Mouse (Mus musculus): ENCODE results near the gene Ribc2. TPM values are rescaled to one million over a fixed set of nuclear protein-coding genes. Genes with fewer than 3 reads are reported as not detected.

The Ribc2 gene
- polyA plus RNA-seq, 1 experiment from 2014 or later: 0.83 TPM

DNA sequence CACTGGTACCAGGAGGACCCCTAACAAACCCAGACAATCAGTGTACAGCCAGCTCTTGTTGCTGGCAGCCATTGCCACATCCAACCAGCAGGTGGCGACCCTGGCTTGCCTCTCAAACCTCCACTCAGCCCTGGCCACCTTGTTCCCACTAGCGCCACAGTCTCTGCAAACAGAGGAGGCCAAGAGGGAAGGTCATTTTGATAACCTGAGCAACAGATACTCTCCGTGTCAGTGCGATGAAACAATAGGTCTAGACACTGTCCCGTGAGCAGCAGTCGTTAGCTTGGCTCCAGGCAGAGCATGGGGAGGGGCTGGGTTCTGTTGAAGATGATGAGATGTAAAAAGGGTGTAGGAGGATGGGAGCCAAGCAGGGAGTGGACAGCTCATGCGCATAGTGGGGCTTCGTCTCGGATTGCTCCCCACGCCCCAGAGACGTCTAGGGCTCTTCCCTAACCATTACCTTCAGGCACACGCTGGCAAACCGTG is 19.6 kb downstream of the Ribc2 start:
- Histone ChIP-seq H3K4me2 (ENCODE audit: low read depth, low read length) (no peak overlapping the region), H3K27ac (ENCODE audit: low read depth, low read length) (no peak overlapping the region), H3K9ac (replicated peaks; ENCODE audit: low read depth, low read length) (no peak overlapping the region), H3K27me3 (ENCODE audit: control insufficient read depth, insufficient read depth, low read length) (no peaks in the 10 kb centered on the region), H3K4me3 (ENCODE audit: low read depth, low read length) (no peak overlapping the region), H3K4me1 (ENCODE audit: control insufficient read depth, insufficient read depth, low read length) (no peaks in the 10 kb centered on the region), H3K36me3 (ENCODE audit: control insufficient read depth, insufficient read depth, low read length) (no peaks in the 10 kb centered on the region), H3K9me3 (ENCODE audit: control insufficient read depth, low read length) (no peaks in the 10 kb centered on the region)
- ATAC-seq (ENCODE audit: low read depth): peak; percentile 66
- WGBS: 30% methylated on average over 13 of the region's 13 CpGs

DNA sequence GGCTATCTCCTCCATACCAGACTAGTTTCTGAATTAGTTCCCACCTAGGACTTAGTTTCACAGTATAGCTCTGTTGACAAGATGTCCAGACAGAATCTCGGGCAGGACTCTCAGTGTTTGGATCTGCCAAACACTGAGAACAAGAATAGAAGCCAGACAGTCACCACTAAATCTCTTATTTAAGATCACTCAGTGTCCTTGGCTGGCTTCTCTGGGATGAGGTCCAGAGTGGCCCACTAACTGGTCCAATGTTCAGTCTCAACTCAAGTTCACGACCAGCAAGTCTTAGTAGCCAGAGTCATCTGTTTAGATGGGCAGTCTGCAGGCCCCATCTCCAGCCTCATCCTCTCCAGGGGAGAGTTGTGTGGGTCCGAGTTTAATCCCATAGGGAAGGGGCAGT is 20.7 kb downstream of the Ribc2 start:
- Histone ChIP-seq H3K27me3 (ENCODE audit: control insufficient read depth, insufficient read depth, low read length) (no peaks in the 10 kb centered on the region), H3K9ac (replicated peaks; ENCODE audit: low read depth, low read length) (no peak overlapping the region), H3K36me3 (ENCODE audit: control insufficient read depth, insufficient read depth, low read length) (no peaks in the 10 kb centered on the region), H3K4me2 (ENCODE audit: low read depth, low read length) (no peak overlapping the region), H3K27ac (ENCODE audit: low read depth, low read length) (no peak overlapping the region), H3K4me1 (ENCODE audit: control insufficient read depth, insufficient read depth, low read length) (no peaks in the 10 kb centered on the region), H3K9me3 (ENCODE audit: control insufficient read depth, low read length) (no peaks in the 10 kb centered on the region), H3K4me3 (ENCODE audit: low read depth, low read length) (no peak overlapping the region)
- WGBS: 76% methylated on average over 3 of the region's 3 CpGs
- no peak for ATAC-seq (ENCODE audit: low read depth)

DNA sequence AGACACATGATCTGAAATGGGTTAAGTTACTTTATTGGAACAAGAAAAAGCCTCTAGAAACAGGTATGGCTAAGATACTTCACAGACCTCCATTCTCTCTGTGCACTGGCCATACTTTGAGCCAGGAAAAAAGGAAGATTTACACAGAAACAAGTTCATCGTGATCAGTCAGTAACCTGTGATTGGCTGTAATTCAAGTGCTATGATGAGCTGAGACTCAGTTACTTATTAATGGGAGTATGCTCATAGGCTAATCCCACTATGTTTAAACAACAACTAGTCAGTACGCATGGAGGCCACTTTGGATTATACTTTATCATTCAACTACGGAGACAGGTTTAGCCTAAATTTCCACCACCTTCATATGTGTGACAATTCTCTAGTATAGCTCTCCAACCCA is 22.2 kb downstream of the Ribc2 start:
- H3K9ac ChIP-seq (replicated peaks; ENCODE audit: low read depth, low read length): no peak overlapping the region
- no peak for ATAC-seq (ENCODE audit: low read depth)
- WGBS: 94% methylated on average over 3 of the region's 3 CpGs
- no peak overlapping the region for H3K27ac ChIP-seq (ENCODE audit: low read depth, low read length)
- H3K4me1 ChIP-seq (ENCODE audit: control insufficient read depth, insufficient read depth, low read length): no peaks in the 10 kb centered on the region
- no peaks in the 10 kb centered on the region for H3K27me3 ChIP-seq (ENCODE audit: control insufficient read depth, insufficient read depth, low read length)
- no peak overlapping the region for H3K4me2 ChIP-seq (ENCODE audit: low read depth, low read length)
- H3K4me3 ChIP-seq (ENCODE audit: low read depth, low read length): no peak overlapping the region
- H3K36me3 ChIP-seq (ENCODE audit: control insufficient read depth, insufficient read depth, low read length): no peaks in the 10 kb centered on the region
- H3K9me3 ChIP-seq (ENCODE audit: control insufficient read depth, low read length): no peaks in the 10 kb centered on the region

DNA sequence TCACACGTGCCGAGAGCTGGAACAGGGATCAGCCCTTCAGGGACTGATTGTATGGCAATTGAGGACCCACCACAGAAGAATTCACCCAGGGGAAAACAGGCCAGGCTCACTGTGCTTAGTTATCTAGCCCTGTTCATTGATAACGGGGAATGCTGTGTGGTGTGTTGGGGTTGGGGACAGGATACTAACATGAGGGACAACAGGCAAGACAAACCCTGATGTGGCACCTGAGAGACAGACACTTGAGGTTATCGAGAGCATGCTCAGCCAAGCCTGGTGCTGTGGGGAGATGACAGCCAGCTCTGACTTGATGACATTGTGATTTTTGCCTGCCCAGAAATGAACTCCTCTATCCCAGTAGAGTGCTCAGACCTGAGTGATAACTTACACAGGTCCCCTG is 24.3 kb downstream of the Ribc2 start:
- Histone ChIP-seq H3K4me2 (ENCODE audit: low read depth, low read length) (no peak overlapping the region), H3K27me3 (ENCODE audit: control insufficient read depth, insufficient read depth, low read length) (no peaks in the 10 kb centered on the region), H3K4me1 (ENCODE audit: control insufficient read depth, insufficient read depth, low read length) (no peaks in the 10 kb centered on the region), H3K27ac (ENCODE audit: low read depth, low read length) (no peak overlapping the region), H3K9ac (replicated peaks; ENCODE audit: low read depth, low read length) (no peak overlapping the region), H3K36me3 (ENCODE audit: control insufficient read depth, insufficient read depth, low read length) (no peaks in the 10 kb centered on the region), H3K9me3 (ENCODE audit: control insufficient read depth, low read length) (no peaks in the 10 kb centered on the region), H3K4me3 (ENCODE audit: low read depth, low read length) (no peak overlapping the region)
- WGBS: 61% methylated on average over 4 of the region's 4 CpGs
- no peak for ATAC-seq (ENCODE audit: low read depth)

- Histone ChIP-seq H3K4me1 (ENCODE audit: control insufficient read depth, insufficient read depth, low read length) (no peaks in the 10 kb centered on the region), H3K4me2 (ENCODE audit: low read depth, low read length) (no peak overlapping the region), H3K4me3 (ENCODE audit: low read depth, low read length) (no peak overlapping the region), H3K9ac (replicated peaks; ENCODE audit: low read depth, low read length) (no peak overlapping the region), H3K36me3 (ENCODE audit: control insufficient read depth, insufficient read depth, low read length) (no peaks in the 10 kb centered on the region), H3K27me3 (ENCODE audit: control insufficient read depth, insufficient read depth, low read length) (no peaks in the 10 kb centered on the region), H3K9me3 (ENCODE audit: control insufficient read depth, low read length) (no peaks in the 10 kb centered on the region), H3K27ac (ENCODE audit: low read depth, low read length) (no peak overlapping the region)
- ATAC-seq (ENCODE audit: low read depth): no peak
Observed at GRCm38 (mm10) chr15:85161416-85161815, 29.5 kb downstream of the Ribc2 start.

DNA sequence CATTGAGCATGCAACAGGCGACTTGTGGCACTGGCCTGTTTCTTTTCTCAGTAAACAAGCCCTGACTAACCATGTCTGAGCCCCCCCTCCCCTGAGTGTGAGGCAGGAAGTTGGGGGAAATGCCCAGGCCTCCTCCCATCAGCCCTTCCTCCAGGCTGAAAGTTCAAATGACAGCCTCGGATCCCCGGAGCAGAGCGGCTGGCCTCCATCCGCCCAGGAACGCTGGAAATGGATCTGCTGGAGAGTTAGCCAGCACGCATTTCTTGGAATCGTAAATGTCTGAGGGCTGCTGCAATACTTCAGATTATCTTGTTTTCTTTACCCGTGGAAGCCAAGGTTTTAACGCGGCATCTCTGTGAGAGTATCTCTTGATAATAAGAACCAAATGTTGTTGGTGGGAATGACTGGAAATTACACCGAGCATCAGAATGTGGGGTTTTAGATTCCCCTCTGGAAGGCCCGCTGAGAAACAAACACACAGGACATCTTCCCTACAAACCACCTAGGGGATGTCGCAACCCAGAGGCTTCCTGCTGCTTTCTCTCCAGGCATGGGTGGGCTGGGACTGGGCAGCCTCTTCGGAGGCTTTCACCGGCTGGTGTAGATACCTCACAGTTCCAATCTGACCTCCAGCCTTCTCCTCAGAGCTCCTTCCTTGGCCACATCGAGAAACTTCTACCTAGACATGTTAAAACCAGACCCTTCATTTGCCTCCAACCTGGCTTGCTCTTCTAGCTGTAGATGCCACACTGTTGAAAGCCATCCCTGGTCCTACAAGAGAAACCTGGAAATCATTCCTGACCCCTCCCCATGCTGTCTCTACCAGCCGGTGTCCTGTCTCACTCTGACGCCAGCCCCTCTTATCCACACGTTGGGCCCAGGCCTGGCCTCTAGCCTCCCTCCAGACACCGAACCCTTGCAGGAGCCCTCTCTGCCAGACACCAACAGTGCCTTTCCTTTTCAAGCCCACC is 31.1 kb downstream of the Ribc2 start:
- WGBS: 59% methylated on average over 21 of the region's 21 CpGs

GRCm38 (mm10) chr15:85166433-85166933 is 34.6 kb downstream of the Ribc2 start:
- no peak overlapping the region for H3K4me2 ChIP-seq (ENCODE audit: low read depth, low read length)
- H3K27ac ChIP-seq (ENCODE audit: low read depth, low read length): peak overlapping the region; percentile 7; the same call in 1 of the 2 replicates
- WGBS: 24% methylated on average over 11 of the region's 11 CpGs
- no peaks in the 10 kb centered on the region for H3K4me1 ChIP-seq (ENCODE audit: control insufficient read depth, insufficient read depth, low read length)
- no peak overlapping the region for H3K9ac ChIP-seq (replicated peaks; ENCODE audit: low read depth, low read length)
- H3K36me3 ChIP-seq (ENCODE audit: control insufficient read depth, insufficient read depth, low read length): no peaks in the 10 kb centered on the region
- H3K27me3 ChIP-seq (ENCODE audit: control insufficient read depth, insufficient read depth, low read length): no peaks in the 10 kb centered on the region
- ATAC-seq (ENCODE audit: low read depth): no peak
- H3K4me3 ChIP-seq (ENCODE audit: low read depth, low read length): no peak overlapping the region
- H3K9me3 ChIP-seq (ENCODE audit: control insufficient read depth, low read length): no peaks in the 10 kb centered on the region

More for the DNA sequence above, 31.1 kb downstream of the Ribc2 start:
- no peak overlapping the region for H3K27ac ChIP-seq (ENCODE audit: low read depth, low read length)
- H3K4me2 ChIP-seq (ENCODE audit: low read depth, low read length): no peak overlapping the region
- ATAC-seq (ENCODE audit: low read depth): no peak
- no peaks in the 10 kb centered on the region for H3K36me3 ChIP-seq (ENCODE audit: control insufficient read depth, insufficient read depth, low read length)
- H3K4me1 ChIP-seq (ENCODE audit: control insufficient read depth, insufficient read depth, low read length): no peaks in the 10 kb centered on the region
- no peak overlapping the region for H3K9ac ChIP-seq (replicated peaks; ENCODE audit: low read depth, low read length)
- H3K27me3 ChIP-seq (ENCODE audit: control insufficient read depth, insufficient read depth, low read length): no peaks in the 10 kb centered on the region
- H3K9me3 ChIP-seq (ENCODE audit: control insufficient read depth, low read length): no peaks in the 10 kb centered on the region
- H3K4me3 ChIP-seq (ENCODE audit: low read depth, low read length): no peak overlapping the region

- H3K4me1 ChIP-seq (ENCODE audit: control insufficient read depth, insufficient read depth, low read length): no peaks in the 10 kb centered on the region
- H3K36me3 ChIP-seq (ENCODE audit: control insufficient read depth, insufficient read depth, low read length): no peaks in the 10 kb centered on the region
- no peak overlapping the region for H3K4me3 ChIP-seq (ENCODE audit: low read depth, low read length)
- WGBS: 43% methylated on average over 12 of the region's 12 CpGs
- no peaks in the 10 kb centered on the region for H3K9me3 ChIP-seq (ENCODE audit: control insufficient read depth, low read length)
- no peak overlapping the region for H3K4me2 ChIP-seq (ENCODE audit: low read depth, low read length)
- ATAC-seq (ENCODE audit: low read depth): no peak
- no peak overlapping the region for H3K27ac ChIP-seq (ENCODE audit: low read depth, low read length)
- H3K27me3 ChIP-seq (ENCODE audit: control insufficient read depth, insufficient read depth, low read length): no peaks in the 10 kb centered on the region
- no peak overlapping the region for H3K9ac ChIP-seq (replicated peaks; ENCODE audit: low read depth, low read length)
Observed at GRCm38 (mm10) chr15:85167086-85167679, 35.3 kb downstream of the Ribc2 start.

- ATAC-seq (ENCODE audit: low read depth): no peak
- WGBS: 79% methylated on average over 2 of the region's 2 CpGs
- Histone ChIP-seq H3K4me1 (ENCODE audit: control insufficient read depth, insufficient read depth, low read length) (no peaks in the 10 kb centered on the region), H3K9me3 (ENCODE audit: control insufficient read depth, low read length) (no peaks in the 10 kb centered on the region), H3K9ac (replicated peaks; ENCODE audit: low read depth, low read length) (no peak overlapping the region), H3K27ac (ENCODE audit: low read depth, low read length) (no peak overlapping the region), H3K27me3 (ENCODE audit: control insufficient read depth, insufficient read depth, low read length) (no peaks in the 10 kb centered on the region), H3K36me3 (ENCODE audit: control insufficient read depth, insufficient read depth, low read length) (no peaks in the 10 kb centered on the region), H3K4me2 (ENCODE audit: low read depth, low read length) (no peak overlapping the region), H3K4me3 (ENCODE audit: low read depth, low read length) (no peak overlapping the region)
Observed at GRCm38 (mm10) chr15:85172054-85172453, 40.2 kb downstream of the Ribc2 start.

Data from neural tube, embryonic 14.5 days (tissue).